Mouse (Mus musculus) lung, embryonic 14.5 days (tissue): ENCODE data around the gene Siglece. TPM values are rescaled to one million over a fixed set of nuclear protein-coding genes. Genes with fewer than 3 reads are reported as not detected.

ENCODE experiments used
- ATAC-seq: fragments of 200-750 bp; cut with Nextera tagmentation; 2 replicates; pipeline ENCODE4 v1.8.0; 2017; ENCODE audit warnings: mild to moderate bottlenecking, moderate TSS enrichment, moderate library complexity; ENCODE audit not compliant: insufficient read depth
- DNase-seq: peaks from one replicate; pipeline ENCODE4 v3.0.0-alpha.2; 2015
- H3K27ac ChIP-seq: fragments of 300-500 bp; sonication (generic); 2 replicates; pipeline ENCODE4 v1.5.1; 2014; ENCODE audit warnings: low read depth, mild to moderate bottlenecking, moderate library complexity
- H3K27me3 ChIP-seq: fragments of 300-500 bp; sonication (generic); 2 replicates; pipeline ENCODE4 v1.6.1; 2014; ENCODE audit warnings: low read length, control low read depth; ENCODE audit not compliant: insufficient read depth
- H3K36me3 ChIP-seq: fragments of 300-500 bp; sonication (generic); 2 replicates; pipeline ENCODE4 v1.6.1; 2014; ENCODE audit warnings: control low read depth; ENCODE audit not compliant: insufficient read depth
- H3K4me1 ChIP-seq: fragments of 300-500 bp; sonication (generic); 2 replicates; pipeline ENCODE4 v1.6.1; 2014; ENCODE audit warnings: antibody characterized with exemption, control low read depth; ENCODE audit not compliant: insufficient read depth
- H3K4me2 ChIP-seq: fragments of 300-500 bp; sonication (generic); 2 replicates; pipeline ENCODE4 v1.6.1; 2014; ENCODE audit warnings: mild to moderate bottlenecking
- H3K4me3 ChIP-seq: fragments of 300-500 bp; sonication (generic); 2 replicates; pipeline ENCODE4 v1.5.1; 2014; ENCODE audit warnings: low read depth, low read length
- H3K9ac ChIP-seq: fragments of 300-500 bp; sonication (generic); 2 replicates; pipeline ENCODE4 v1.6.1; 2014
- H3K9me3 ChIP-seq: fragments of 300-500 bp; sonication (generic); 2 replicates; pipeline ENCODE4 v1.6.1; 2016; ENCODE audit warnings: low read depth, low read length, control low read depth
- CTCF ChIP-seq: IDR thresholded peaks from 2 replicates; pipeline ENCODE4 v1.5.1; 2016; ENCODE audit warnings: antibody characterized with exemption, low read depth
- WGBS: fragments of 180-500 bp; shearing (Covaris S2); extraction: QIAGEN DNeasy Blood & Tissue Kit; methylation state at CpG from one replicate; pipeline ENCODE4 v1.1.7; 2014; 5-methylcytosine and 5-hydroxymethylcytosine counted together
- polyA plus RNA-seq: library from polyadenylated mRNA; unstranded; fragments of >200 nt; fragmentation: Nextera tagmentation; extraction: Ambion mirVana; gene quantifications from 2 replicates; pipeline ENCODE4 v1.2.1, GENCODE M21; 2014

Gene Siglece
- polyA plus RNA-seq, 1 experiment from 2014 or later, result 1.1 TPM

DNA sequence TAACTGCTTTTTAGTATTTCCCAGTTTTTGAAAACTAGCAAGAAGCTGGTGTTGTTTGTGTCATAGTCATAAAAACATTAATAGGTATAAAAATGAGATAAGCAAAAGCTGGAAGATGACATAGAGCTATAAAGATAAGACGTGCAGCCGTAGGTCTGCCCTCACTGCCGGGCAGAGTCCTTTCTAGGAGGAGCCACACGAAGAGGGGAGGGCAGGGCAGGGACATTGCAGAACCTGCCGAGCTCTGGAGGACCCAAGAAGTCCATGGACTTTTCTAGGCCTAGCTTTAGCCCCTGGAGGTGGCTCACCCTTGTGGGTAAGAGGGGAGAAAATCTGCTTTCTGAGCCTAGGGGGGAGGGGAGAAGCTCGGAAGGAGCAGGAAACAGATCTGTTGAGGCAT, 25.5 kb downstream of the Siglece start, which contains the start of gene Ceacam18:
TSS of gene Ceacam18 (plus strand) at position 208 of the 400 bp plus-strand sequence.
- Histone ChIP-seq H3K4me1 (no peaks in the 10 kb centered on the region), H3K27ac (no peak within 1 kb of the TSS), H3K4me3 (no peak within 1 kb of the TSS), H3K9me3 (no peaks in the 10 kb centered on the region), H3K36me3 (no peaks in the 10 kb centered on the region), H3K4me2 (no peak within 1 kb of the TSS), H3K27me3 (no peaks in the 10 kb centered on the region), H3K9ac (no peak within 1 kb of the TSS)
- DNase-seq (no peak), ATAC-seq (no peak)
- TF ChIP-seq CTCF, result no peak
- 54% methylated on average over 6 of the region's 6 CpGs for WGBS

DNA sequence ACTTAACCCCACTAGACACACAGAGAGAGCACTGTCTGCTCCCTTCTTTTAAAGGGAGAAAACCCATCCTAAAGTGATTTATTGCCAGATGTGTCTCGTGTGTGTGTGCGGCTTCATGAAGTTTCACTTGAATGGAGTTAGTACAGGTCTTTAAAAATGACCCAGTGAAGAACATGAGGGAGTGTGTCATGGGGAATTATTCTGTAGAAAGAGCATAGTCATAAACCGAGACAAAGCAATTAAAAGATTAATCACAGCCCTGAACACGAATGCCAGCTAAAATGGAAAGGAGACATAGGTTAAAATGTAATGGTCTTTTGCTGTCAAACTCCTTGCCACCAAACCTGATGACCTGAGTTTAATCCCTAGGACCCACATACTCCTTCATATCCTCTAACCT, 26.0 kb downstream of the Siglece start:
- 68% methylated on average over 4 of the region's 4 CpGs for WGBS

GRCm38 (mm10) chr7:43625794-43626422, 34.1 kb downstream of the Siglece start:
- Histone ChIP-seq H3K9me3 (no peaks in the 10 kb centered on the region), H3K27ac (no peak overlapping the region), H3K9ac (no peak overlapping the region), H3K36me3 (no peaks in the 10 kb centered on the region), H3K4me3 (no peak overlapping the region), H3K4me1 (no peaks in the 10 kb centered on the region), H3K27me3 (no peaks in the 10 kb centered on the region), H3K4me2 (no peak overlapping the region)
- no peak for TF ChIP-seq CTCF
- DNase-seq, result no peak
- WGBS, result 75% methylated on average over 8 of the region's 8 CpGs
- no peak for ATAC-seq

More for the DNA sequence above, 26.0 kb downstream of the Siglece start:
- Histone ChIP-seq H3K4me2 (no peak overlapping the region), H3K27ac (no peak overlapping the region), H3K9me3 (no peaks in the 10 kb centered on the region), H3K9ac (no peak overlapping the region), H3K4me1 (no peaks in the 10 kb centered on the region), H3K4me3 (no peak overlapping the region), H3K36me3 (no peaks in the 10 kb centered on the region), H3K27me3 (no peaks in the 10 kb centered on the region)
- no peak for ATAC-seq
- no peak for TF ChIP-seq CTCF
- DNase-seq, result no peak

DNA sequence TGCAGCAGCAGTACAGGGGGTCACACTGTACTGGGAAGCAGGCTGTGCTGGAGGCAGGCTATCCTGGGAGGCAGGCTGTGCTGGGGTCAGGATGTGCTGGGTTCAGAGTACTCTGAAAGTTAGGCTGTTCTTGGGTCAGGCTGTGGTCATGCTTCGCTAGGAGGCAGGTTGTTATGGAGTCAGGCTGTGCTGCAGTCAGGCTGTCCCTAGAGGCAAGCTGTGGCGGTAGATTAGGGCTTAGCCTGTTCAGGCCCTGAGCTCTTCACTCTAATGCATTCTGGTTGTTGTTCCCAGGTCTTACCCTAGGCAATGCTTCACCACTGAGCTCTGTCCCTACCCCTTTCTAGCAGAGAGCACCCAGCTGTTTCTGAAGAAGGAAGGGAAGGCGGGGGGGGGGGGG, 34.9 kb downstream of the Siglece start:
- Histone ChIP-seq H3K4me2 (no peak overlapping the region), H3K36me3 (no peaks in the 10 kb centered on the region), H3K27me3 (no peaks in the 10 kb centered on the region), H3K27ac (no peak overlapping the region), H3K4me1 (no peaks in the 10 kb centered on the region), H3K9ac (no peak overlapping the region), H3K4me3 (no peak overlapping the region), H3K9me3 (no peaks in the 10 kb centered on the region)
- ATAC-seq, result no peak
- no peak for TF ChIP-seq CTCF
- WGBS, result 63% methylated on average over 3 of the region's 3 CpGs
- no peak for DNase-seq

- no peak overlapping the region for H3K4me2 ChIP-seq
- DNase-seq (no peak), ATAC-seq (no peak)
- no peaks in the 10 kb centered on the region for H3K9me3 ChIP-seq
- no peaks in the 10 kb centered on the region for H3K36me3 ChIP-seq
- no peaks in the 10 kb centered on the region for H3K27me3 ChIP-seq
- H3K4me3 ChIP-seq, result no peak overlapping the region
- TF ChIP-seq CTCF, result no peak
- H3K27ac ChIP-seq, result no peak overlapping the region
- H3K9ac ChIP-seq, result no peak overlapping the region
- no peaks in the 10 kb centered on the region for H3K4me1 ChIP-seq
- WGBS, result 8% methylated on average over 10 of the region's 10 CpGs
Observed at GRCm38 (mm10) chr7:43623819-43624218, 36.1 kb downstream of the Siglece start.

DNA sequence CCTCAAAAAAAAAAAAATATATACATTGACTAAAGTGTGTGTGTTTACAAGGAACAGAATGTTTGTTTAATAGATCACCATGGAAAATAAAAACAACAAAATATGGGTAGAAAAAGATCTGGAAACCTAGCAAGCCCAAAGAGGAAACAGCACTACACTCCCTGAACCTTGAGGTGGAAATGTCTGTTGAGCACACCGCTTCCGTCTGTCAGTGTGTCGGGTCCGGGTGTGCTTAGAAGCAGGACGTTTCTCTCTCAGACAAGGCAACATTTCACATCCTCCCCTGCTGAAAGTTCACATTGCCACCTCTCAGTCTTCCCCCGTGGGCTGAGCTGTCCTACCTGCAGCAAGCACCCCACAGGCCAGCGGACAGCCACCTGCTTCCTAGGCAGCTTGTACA, 37.0 kb downstream of the Siglece start:
- TF ChIP-seq CTCF, result no peak
- Histone ChIP-seq H3K36me3 (no peaks in the 10 kb centered on the region), H3K27ac (no peak overlapping the region), H3K9ac (no peak overlapping the region), H3K4me2 (no peak overlapping the region), H3K4me1 (no peaks in the 10 kb centered on the region), H3K4me3 (no peak overlapping the region), H3K9me3 (no peaks in the 10 kb centered on the region), H3K27me3 (no peaks in the 10 kb centered on the region)
- 67% methylated on average over 7 of the region's 7 CpGs for WGBS
- DNase-seq (no peak), ATAC-seq (no peak)

GRCm38 (mm10) chr7:43613816-43614551, 46.0 kb downstream of the Siglece start:
- no peak overlapping the region for H3K4me2 ChIP-seq
- no peaks in the 10 kb centered on the region for H3K27me3 ChIP-seq
- 91% methylated on average over 14 of the region's 14 CpGs for WGBS
- no peak overlapping the region for H3K27ac ChIP-seq
- ATAC-seq, result no peak
- H3K9ac ChIP-seq, result no peak overlapping the region
- no peak for DNase-seq
- no peak overlapping the region for H3K4me3 ChIP-seq
- no peak for TF ChIP-seq CTCF
- no peaks in the 10 kb centered on the region for H3K36me3 ChIP-seq
- no peaks in the 10 kb centered on the region for H3K9me3 ChIP-seq
- H3K4me1 ChIP-seq, result no peaks in the 10 kb centered on the region
